Mouse (Mus musculus): ENCODE measurements around the gene Rasgrp4.
"Not testable (repeated sequence)": the region's sequence is repeated elsewhere in the genome, so short reads cannot be mapped to it uniquely, and the experiment has no call there.

Rasgrp4 gene

DNA sequence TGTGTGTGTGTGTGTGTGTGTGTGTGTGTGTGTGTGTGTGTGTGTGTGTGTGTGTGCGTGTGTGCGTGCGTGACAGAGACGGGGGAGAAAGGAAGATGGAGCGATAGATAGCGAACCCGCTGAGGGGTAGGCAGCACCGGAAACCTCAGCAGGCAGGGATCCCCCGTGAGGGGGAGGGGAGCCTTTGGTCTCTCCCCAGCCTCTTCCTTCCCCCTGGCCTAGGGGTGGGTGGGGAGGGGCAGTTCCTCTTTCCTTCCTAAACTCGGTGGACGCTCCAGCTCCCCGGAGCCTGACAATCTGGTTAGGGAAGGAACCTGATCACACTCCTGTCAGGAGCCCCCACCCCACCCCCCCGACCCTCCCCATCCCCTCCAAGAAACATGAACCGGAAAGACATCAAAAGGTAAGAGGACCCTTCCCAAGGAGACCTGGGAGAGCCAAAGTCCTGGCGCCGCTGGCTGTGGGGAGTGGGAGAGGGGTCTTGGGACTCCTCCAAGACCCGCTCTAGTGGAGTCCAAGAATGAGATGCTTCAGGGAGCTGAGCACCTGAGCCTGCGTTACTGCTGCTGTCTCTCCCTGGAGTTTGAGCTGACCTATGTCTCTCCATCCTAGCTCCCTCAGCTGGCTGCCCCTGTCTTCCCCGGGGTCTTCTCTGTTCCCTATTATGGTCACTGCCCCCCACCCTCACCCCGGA, at the start of gene Rasgrp4:
Rasgrp4 (plus strand) TSS at position 159 of the 694 bp plus-strand sequence.
- DNase-seq (ENCODE audit: extremely low read depth, low read depth) = peak; percentile 78

DNA sequence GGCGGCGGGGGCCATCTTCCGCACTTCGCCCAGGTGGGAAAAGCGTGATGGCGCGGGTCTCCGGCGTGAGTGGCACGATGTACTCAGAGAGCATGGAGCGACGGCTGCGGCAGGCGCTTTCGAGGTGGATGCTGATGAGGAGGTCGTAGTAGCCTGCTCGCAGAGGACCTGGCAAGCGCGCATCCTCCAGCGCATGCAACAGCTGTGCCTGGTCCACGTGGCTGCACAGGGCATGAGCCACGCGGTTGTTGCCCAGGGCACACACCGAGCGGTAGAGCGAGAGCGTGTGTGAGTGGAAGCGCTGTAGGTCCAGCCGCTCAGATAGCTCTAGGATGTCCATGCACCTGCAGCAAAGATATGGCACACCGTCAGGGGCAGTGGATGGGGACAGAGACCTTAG, 48.7 kb upstream of the Rasgrp4 start:
- DNase-seq (ENCODE audit: extremely low read depth, low read depth) = no peak

DNA sequence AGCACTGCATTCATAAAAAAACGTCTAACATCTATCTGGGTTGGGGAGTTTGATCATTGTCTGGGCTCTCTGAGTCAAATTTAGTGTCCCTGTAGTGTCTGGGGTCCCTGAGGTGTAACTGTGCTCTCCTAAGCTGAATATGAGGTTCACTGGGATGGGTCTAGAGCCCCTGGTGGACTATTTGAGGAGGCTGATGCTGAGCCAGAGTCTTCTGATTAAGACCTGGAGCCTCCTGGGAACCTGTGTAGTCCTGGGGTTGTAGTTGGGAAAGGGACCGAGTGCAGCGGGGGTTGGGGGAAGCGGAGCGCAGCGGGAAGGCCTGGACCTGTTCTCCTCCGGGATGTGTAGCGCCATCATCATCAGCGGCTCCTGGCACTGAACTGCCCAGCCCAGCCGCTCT, 47.7 kb upstream of the Rasgrp4 start:
- DNase-seq (ENCODE audit: extremely low read depth, low read depth) = no peak

DNA sequence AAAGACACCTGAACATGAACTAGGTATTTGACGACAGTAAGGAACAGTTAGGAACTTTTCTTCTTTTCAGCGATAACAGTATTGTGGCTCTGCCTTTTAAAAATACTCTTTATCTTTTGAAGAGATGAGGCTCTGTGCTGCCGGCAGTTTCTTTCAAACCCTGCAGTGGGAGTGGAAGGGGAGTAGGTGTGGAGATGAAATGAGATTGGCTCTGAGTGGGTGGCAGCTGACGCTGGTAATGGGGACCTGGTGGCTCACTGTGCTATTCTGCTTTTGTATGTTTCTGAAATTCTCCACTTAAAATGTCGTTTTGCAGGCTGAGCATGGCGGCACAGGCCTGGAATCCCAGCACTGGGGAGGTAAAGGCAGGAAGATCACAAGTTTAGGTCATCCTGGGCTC, 45.8 kb upstream of the Rasgrp4 start:
- no peak for DNase-seq (ENCODE audit: extremely low read depth, low read depth)

DNA sequence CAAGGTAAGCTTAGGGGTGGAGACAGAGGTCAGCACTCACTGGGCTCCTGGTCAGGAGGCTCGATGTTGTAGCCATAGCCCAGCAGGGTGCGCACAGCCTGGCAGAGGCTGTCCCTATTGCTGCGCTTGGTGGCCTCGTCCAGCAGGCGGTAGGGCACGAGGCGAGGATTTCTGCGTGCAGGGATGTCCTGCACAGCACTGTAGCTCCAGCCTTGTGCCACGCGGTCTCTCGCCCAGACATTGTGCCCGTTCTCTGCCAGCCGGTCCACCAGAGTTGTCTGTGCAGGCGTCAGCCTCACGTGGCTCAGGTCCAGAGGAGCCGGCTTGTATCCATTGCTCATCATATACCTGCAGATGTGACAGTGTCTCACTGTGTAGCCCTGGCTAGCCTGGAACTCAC, 37.5 kb upstream of the Rasgrp4 start:
- DNase-seq (ENCODE audit: extremely low read depth, low read depth) = no peak

DNA sequence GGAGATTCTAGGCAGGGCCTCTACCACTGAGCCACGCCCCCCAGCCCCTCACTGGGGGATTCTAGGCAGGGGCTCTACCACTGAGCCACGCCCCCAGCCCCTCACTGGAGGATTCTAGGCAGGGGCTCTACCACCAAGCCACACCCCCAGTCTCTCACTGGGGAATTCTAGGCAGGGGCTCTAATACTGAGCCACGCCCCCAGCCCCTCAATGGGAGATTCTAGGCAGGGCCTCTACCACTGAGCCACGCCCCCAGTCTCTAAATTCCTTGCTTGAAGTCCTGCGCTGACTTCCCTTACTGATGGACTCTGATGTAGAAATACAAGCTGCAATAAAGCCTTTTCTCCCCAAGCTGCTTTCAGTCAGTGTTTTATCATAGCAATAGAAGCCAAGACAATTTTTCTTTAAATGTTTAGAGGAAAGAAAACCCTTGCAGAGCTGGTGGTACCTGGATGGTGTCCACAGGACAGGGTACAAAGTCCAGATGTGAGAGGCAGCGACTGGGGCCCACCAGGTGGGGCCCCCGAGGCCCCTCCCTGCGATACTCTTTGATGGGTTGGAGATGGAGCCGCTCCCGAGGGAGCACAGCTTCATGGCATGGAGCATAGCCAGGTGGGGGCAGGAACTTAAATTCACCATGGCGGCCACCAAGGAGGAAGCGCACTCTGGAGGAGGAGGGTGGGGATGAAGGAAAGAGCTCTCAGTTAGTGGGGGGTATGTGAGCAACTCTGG, 33.2 kb upstream of the Rasgrp4 start:
- DNase-seq (ENCODE audit: extremely low read depth, low read depth) = no peak

DNA sequence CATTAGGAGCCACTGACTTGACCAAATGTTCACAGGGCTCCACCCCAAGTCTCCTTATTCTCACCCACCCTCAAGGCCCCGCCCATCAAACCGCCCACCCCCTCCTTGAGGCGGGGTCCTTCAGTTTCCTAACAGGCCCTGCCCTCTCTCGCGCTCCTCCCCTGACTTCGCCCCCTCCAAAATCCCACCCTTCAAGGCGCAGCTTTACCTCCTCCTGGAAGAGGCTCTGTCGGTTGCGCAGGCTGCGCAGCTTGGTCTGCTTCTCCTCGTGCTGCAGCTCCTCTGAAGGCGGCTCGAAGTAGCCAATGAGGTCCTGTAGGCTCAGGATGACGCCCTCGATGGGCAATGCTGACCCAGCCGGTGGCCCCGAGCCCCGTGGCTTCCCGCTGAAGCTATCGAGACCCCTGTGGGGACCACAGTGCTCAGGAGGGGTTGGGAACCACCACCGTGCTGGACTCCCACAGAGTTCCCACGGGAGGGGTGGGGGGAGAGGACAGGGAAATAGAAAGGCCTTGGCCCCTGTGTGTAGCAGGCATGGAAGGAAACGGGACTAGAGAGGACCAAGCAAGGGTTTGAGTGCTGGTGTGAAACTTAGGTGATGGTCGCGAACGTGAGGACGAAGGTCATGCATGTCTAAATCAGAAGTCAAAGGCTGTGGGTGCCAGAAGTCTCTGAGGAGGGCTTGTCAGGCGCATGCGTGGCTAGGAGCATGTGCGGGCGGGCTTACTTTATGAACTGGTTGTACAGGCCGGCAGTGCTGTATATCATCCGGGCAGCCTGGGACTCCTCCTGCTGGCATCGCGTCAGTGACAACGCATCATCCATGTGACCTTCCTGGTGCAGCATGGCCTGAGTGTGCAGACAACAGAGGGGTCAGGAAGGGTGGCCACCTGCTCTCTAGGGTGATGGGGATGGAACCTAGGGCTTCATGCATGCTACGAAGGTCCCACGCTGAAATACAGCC, 25.4 kb upstream of the Rasgrp4 start:
- no peak for DNase-seq (ENCODE audit: extremely low read depth, low read depth)

DNA sequence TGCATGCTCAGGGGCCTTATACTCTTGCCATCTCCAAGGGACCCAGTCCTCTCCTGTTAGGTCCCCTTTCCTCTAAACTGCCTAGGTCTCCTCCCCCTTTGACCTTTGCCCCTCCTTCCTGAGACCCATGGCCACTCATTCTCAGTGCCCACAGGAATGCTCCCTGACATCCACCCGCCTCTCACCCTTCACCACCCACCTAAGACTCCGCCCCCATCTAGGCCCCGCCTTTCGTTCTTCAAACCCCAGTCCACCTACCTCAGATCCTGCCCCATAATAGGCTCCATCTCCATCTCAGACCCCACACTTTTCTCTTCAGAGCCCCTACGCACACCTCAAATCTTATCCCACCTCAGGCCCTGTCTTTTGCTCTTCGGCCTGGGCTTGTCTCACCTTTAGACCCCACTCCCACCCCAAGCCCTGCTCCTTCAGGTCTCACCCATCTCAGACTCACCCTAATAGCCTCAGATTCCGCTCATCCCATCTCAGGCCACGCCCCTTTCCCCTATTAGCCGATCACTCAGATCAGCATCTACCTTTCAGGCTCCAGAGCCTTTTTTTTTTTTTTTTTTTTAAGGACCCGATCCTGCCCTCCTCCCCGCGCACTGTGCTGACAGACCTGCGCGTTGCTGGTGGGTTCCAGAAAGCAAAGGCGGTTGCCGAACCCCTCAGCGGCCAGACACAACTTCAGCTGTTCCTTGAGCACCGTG, 16.4 kb upstream of the Rasgrp4 start:
- DNase-seq (ENCODE audit: extremely low read depth, low read depth) = no peak

DNA sequence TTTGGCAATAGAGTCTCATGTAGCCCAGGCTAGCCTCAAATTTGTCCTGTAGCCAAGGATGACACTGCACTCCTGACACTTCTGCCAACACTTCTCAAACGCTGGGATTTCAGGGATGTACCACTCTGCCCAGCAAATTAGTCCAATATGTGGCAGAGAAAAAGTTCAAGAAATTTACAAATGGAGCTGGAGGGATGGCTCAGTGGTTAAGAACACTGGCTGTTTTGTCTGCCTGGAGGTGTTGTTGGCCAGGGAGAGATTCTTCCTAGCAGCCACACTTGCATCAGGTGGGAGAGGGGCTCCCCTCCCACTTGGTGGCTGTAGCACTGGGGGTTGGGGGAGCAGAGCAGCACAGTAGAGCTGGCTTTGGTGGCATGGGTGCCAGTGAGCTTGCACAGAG, 15.1 kb upstream of the Rasgrp4 start:
- DNase-seq (ENCODE audit: extremely low read depth, low read depth) = no peak

DNA sequence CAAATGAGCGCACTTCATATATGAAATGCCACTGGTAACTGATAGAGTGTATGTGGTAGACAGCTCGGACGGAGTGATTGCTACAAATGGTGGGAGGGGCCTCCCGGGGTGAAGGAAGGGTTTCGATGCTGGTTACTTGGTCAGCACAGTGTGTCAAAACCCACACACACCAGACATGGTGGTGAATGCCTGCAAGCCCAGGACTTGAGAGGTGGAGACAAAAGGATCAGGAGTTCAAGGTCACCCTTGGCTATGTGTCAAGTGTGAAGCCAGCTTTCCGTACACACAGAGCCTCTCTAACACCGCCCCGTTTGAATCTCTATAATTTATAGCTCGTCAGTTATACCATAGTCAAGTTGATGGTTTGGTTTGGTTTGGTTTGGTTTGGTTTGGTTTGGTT, 11.8 kb upstream of the Rasgrp4 start:
- no peak for DNase-seq (ENCODE audit: extremely low read depth, low read depth)

DNA sequence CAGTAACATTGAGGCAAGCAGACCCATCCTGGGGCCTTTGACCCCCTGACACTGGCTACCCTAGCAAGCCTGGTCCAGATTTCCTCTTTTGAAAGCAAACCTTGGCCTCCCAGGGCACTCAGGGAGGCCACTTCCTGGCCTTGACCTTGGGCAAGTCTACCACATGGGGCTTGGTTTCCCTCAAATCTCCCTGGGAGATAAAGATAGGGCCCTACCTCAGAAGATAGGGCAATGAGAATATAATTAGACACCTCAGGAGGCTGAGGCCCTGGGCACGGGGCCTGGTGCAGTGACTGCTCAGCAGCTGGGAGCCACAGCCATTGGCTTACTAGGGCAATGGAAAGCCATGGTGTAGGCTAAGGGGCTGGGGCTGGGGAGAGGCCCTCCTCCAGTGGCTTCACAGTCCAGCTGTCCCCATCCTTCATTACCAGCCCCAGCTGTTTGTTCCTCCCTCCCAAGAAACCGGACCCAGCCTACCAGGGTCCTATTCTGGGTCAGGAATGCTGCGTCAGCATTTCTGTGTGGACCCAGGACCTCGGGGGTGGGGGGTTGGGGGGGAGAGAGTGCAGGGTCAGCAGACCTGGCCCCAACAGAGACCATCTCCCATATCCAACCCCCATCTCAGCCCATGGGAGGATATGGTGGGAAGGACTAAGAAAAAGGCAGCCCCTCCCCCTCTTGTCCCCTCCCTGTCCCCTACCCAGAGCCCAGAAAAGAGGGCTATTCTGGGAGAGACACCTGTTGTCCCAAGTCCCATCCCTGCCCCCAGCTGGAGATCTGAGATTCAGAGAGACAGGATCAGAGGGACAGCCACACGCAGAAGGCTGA, 10.9 kb upstream of the Rasgrp4 start:
- DNase-seq (ENCODE audit: extremely low read depth, low read depth) = no peak

DNA sequence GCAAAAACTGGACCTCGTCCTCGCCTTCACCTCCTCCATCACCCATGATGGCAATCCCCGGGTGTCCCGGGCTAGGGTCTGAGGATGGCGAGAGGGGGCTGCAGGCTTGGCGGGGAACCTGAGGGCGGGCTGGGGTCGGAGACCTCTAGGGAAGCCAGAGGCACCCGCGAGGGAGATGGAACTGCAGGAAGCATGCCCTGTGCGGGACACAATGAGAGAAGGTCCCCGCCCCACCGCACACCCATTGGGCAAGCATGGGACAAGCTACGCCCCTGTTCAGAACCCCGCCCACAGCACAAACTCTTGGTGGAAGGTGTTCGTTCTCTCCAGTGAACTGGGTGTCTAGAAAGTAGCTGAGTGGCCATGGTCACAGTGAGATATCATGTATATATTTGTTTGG, 9.7 kb upstream of the Rasgrp4 start, which contains the start of gene Ryr1:
Ryr1 (minus strand) TSS at position 210 of the 400 bp plus-strand sequence.
- peak; percentile 75 for DNase-seq (ENCODE audit: extremely low read depth, low read depth)

DNA sequence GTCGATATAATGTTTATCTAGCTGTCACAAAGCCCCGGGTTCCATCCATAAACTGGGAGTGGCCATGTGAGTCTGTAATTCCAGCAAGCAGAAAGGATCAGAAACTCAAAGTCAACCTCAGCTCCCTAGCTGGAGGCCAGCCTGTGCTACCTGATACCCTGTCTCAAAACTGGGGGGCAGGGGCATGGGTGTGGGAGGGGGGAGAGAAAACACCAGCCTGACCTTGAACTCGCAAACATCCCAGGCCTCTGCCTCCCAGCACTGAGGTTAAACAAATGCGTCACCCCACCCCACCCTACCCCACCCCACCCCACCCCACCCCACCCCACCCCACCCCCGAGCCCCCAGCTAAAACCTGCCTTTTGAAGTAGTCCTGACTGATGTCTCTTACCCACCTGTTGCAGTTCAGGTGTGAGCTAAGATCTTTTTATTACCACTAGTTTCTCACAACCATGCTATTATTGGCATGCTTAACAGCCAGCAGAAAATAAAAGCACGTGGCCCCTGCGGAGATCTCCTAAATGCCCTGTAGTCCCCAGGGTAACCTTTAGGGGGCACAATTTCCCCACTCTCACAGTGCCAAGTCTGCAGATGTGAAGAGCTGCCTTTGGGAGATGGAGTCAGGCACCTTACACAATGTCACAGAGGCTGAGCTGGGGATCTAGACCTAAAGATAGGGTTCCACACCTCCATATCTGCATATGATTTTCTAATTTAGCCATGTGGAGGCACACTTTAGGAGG, 8.3 kb upstream of the Rasgrp4 start:
- DNase-seq (ENCODE audit: extremely low read depth, low read depth) = peak; percentile 72

DNA sequence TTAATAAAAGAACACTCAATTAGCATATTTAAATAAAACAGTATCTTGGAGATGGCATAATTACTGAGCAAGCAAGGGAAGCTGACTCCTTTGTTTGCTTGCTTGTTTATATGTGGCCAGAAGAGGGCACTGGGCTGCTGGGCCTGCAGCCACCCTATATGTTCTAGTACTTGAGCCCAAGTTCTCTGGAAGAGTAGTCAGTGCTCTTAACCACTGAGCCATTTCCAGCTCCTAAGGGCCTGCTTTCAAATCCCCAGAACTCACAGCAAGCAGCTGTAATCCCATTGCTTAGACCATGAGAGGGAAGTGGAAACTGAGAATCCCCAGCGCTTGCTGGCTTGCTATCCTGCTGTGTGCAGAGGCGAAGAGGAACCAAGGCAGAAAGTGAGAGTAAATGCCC, 5.9 kb upstream of the Rasgrp4 start:
- DNase-seq (ENCODE audit: extremely low read depth, low read depth) = peak; percentile 42

DNA sequence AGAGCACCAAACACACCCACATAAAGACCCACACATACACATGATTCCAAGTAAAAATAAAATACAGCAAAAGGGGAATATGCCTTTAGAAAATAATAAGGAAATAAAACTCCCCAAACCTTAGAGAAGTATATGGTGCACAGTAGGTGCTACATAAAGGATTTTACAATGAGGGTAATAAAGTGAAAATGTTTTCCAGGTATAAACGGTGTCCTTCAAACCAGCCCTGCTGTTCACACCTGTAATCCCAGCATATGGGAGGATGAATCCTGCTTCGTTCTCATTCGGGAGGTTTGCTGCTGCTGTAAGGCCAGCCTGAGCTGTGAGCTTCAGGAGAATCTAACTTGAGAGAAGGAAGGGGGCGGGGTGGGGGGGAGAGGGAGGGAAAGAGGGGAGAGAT, 421 bp upstream of the Rasgrp4 start:
- DNase-seq (ENCODE audit: extremely low read depth, low read depth) = peak; percentile 49

DNA sequence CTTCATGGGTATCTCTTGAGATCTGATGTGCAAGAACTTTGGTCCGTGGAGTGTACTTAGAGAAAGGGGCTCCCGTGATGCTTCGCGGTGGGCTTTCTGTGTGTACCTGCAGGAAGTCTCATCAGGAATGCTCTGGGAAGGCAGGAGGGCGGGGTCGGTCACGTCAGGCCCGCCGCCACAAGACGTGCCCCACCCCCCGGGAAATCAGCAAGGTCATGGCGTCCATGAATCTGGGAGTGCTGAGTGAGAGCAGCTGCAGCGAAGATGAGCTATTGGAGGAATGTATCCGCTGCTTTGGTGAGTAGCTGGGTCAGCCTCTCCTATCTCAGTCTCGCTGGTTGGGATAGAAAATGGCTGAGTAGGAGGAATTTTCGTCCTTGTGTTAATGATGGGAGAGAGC, 2.8 kb downstream of the Rasgrp4 start:
- DNase-seq (ENCODE audit: extremely low read depth, low read depth) = no peak

DNA sequence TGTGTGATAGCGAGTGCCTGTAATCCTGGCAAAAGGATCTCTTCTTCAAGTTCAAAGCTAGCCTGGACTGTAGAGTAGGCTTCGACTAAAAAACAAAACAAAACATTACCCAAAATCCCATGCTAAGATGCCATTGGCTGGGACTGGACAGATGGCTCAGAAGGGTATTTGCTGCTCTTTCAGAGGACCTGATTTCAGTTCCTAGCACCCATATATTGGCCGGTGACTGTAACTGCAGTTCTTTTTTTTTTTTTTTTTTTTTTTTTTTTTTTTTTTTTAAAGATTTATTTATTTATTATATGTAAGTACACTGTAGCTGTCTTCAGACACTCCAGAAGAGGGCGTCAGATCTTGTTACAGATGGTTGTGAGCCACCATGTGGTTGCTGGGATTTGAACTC, 4.6 kb downstream of the Rasgrp4 start:
- not testable (repeated sequence) for DNase-seq (ENCODE audit: extremely low read depth, low read depth)

DNA sequence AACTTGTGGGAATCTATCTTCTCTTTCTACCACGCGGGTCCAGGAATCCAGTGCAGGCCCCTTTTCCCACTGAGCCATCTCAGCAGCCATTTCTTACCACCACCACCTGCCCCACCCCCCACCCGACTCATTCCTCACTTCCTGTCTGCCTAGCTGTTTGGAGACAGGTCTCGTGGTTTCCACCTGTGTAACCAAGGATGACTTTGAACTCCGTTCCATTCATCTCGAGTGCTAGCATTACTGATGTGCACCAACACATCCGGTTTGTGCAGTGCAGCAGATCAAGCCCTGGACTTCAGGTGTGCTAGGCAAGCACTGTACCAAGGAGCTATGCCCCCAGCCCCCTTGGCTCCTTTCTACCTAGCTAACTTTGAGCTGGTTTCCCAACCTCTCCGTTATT, 6.8 kb downstream of the Rasgrp4 start:
- DNase-seq (ENCODE audit: extremely low read depth, low read depth) = no peak

DNA sequence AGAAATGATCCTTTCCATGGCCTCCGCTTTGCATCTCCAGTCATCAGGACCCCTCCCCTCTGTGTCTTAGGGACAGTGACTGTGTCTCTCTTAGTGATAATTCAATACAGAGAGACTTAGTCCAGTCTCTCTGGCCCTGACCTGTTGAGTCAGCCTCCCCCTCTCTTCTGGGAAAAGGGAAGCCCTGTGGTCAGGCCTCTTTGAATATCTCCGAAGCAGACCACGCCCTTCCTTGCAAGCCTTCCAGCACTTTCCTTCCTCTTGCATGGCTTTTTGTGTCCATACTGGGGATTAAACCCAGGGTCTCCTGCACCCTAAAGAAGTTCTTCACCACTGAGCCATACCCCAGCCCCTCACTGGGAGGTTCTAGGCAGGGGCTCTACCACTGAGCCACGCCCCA, 9.4 kb downstream of the Rasgrp4 start:
- DNase-seq (ENCODE audit: extremely low read depth, low read depth) = peak; percentile 70

Data from MEL-GATA-1-ER (cell line).